Mouse (Mus musculus) forebrain, embryonic 11.5 days (tissue): ENCODE results near the gene Prn. TPM values are rescaled to one million over a fixed set of nuclear protein-coding genes. Genes with fewer than 3 reads are reported as not detected.

ENCODE experiments used
- ATAC-seq: fragments of 200-750 bp; cut with Nextera tagmentation; replicated peaks from 2 replicates; pipeline ENCODE4 v1.8.0; 2017; ENCODE audit warnings: moderate TSS enrichment; ENCODE audit not compliant: low FRiP score
- DNase-seq: peaks from one replicate; pipeline ENCODE4 v3.0.0-alpha.2; 2017; ENCODE audit warnings: low spot score
- H3K27ac ChIP-seq: fragments of 300-500 bp; sonication (generic); 2 replicates; pipeline ENCODE4 v1.5.1; 2014; ENCODE audit warnings: low read depth, low read length
- H3K27me3 ChIP-seq: fragments of 300-500 bp; sonication (generic); 2 replicates; pipeline ENCODE4 v1.6.1; 2014; ENCODE audit warnings: mild to moderate bottlenecking, low read length, mixed read lengths; ENCODE audit not compliant: control insufficient read depth, insufficient read depth
- H3K36me3 ChIP-seq: fragments of 300-500 bp; sonication (generic); 2 replicates; pipeline ENCODE4 v1.6.1; 2014; ENCODE audit warnings: mild to moderate bottlenecking, low read length, moderate library complexity, mixed read lengths; ENCODE audit not compliant: control insufficient read depth, insufficient read depth
- H3K4me1 ChIP-seq: fragments of 300-500 bp; sonication (generic); replicated peaks from 2 replicates; pipeline ENCODE4 v1.6.1; 2014; ENCODE audit warnings: low read length, mixed read lengths; ENCODE audit not compliant: control insufficient read depth, insufficient read depth
- H3K4me2 ChIP-seq: fragments of 300-500 bp; sonication (generic); 2 replicates; pipeline ENCODE4 v1.6.1; 2014; ENCODE audit warnings: low read depth, mild to moderate bottlenecking, low read length, moderate library complexity, mixed read lengths; ENCODE audit not compliant: severe bottlenecking
- H3K4me3 ChIP-seq: fragments of 300-500 bp; sonication (generic); 2 replicates; pipeline ENCODE4 v1.5.1; 2014; ENCODE audit warnings: low read depth, low read length
- H3K9ac ChIP-seq: fragments of 300-500 bp; sonication (generic); 2 replicates; pipeline ENCODE4 v1.6.1; 2014; ENCODE audit warnings: low read length
- H3K9me3 ChIP-seq: fragments of 300-500 bp; sonication (generic); 2 replicates; pipeline ENCODE4 v1.6.1; 2016; ENCODE audit warnings: low read length, mixed read lengths; ENCODE audit not compliant: control insufficient read depth
- WGBS: fragments of 180-500 bp; shearing (Covaris S2); extraction: QIAGEN DNeasy Blood & Tissue Kit; methylation state at CpG from one replicate; pipeline ENCODE4 v1.1.7; 2014; 5-methylcytosine and 5-hydroxymethylcytosine counted together
- polyA plus RNA-seq: library from polyadenylated mRNA; unstranded; fragments of >200 nt; fragmentation: Nextera tagmentation; extraction: Ambion mirVana; gene quantifications from 2 replicates; pipeline ENCODE4 v1.2.1, GENCODE M21; 2014

The Prn gene
- polyA plus RNA-seq, 1 experiment from 2014 or later: not detected

DNA sequence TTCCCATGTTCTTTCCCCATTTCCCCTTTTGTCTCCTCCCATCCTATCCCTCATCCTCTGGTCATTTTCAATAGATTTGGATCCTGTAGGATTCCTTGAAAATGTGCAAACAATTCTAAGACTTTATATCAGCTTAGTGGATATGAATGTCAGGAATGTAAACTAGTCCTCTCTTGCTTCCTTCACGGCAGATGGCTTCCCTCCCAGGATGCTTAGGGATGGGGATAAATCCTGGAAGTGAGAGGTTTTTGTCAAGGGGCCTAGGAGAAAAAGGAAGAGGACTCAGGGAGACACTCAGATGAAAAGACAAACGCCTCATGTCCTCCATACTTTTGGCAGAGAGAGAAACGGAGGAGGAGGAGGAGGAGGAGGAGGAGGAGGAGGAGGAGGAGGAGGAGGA lies 7.3 kb upstream of the Prn start:
- H3K4me1 ChIP-seq: no peaks in the 10 kb centered on the region
- WGBS: 33% methylated on average over 2 of the region's 3 CpGs

DNA sequence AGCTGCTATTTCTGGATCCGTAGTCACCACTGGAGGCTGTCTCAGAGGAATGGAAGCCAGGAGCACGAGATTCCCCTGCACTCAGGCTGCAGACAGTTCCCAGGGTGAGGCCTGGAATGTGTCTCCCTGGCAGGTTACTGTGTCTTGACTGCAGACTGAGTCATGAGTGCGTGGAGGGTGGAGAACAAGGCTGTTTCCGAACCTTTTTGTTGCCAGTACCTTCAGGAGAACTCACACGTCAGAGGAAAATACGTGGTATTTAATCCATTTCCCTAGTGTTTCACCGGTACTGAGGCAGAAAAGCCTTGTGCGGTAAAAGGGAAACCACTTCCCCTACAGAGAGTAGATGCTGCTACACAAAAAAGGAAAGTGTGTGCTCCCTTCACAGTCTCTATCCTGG lies 6.9 kb upstream of the Prn start:
- H3K27me3 ChIP-seq: no peaks in the 10 kb centered on the region
- DNase-seq: no peak
- no peaks in the 10 kb centered on the region for H3K4me1 ChIP-seq
- H3K9me3 ChIP-seq: no peaks in the 10 kb centered on the region
- H3K4me3 ChIP-seq: no peak overlapping the region
- H3K36me3 ChIP-seq: no peaks in the 10 kb centered on the region
- ATAC-seq: no peak
- H3K9ac ChIP-seq: no peak overlapping the region
- WGBS: 55% methylated on average over 8 of the region's 8 CpGs
- no peak overlapping the region for H3K27ac ChIP-seq
- no peak overlapping the region for H3K4me2 ChIP-seq

More for the DNA sequence above, 7.3 kb upstream of the Prn start:
- Histone ChIP-seq H3K27me3 (no peaks in the 10 kb centered on the region), H3K4me2 (no peak overlapping the region), H3K36me3 (no peaks in the 10 kb centered on the region), H3K4me3 (no peak overlapping the region), H3K9me3 (no peaks in the 10 kb centered on the region), H3K27ac (no peak overlapping the region), H3K9ac (no peak overlapping the region)
- ATAC-seq: no peak
- DNase-seq: no peak

- DNase-seq: no peak
- WGBS: 67% methylated on average over 5 of the region's 5 CpGs
- no peak for ATAC-seq
Measured at GRCm38 (mm10) chr2:131905025-131905424, 4.7 kb upstream of the Prn start.

DNA sequence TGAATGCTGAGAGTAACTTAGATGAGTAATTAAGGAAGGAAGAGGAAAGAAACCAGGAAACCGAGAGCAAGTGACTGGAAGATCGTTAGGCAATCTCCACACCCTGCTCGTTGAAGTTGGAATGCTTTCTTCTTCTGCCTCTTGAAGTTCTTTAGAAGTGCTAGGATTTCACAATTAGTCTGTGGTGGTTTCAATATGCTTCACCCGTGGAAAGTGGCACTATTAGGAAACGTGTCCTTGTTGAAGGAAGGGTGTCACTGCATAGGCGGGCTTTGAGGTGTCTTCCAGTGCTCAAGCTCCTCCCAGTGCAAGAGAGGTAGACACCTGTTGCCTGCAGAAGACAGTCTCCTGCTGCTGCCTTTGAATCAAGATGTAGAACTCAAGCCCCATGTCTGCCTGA lies 4.0 kb upstream of the Prn start:
- WGBS: 62% methylated on average over 6 of the region's 6 CpGs
- no peaks in the 10 kb centered on the region for H3K27me3 ChIP-seq

More at GRCm38 (mm10) chr2:131905025-131905424, 4.7 kb upstream of the Prn start:
- no peak overlapping the region for H3K27ac ChIP-seq
- H3K4me2 ChIP-seq: no peak overlapping the region
- H3K4me1 ChIP-seq: 0 out of 2 replicates have a peak, but pooled peaks cover 2% of the 10 kb centered on the region
- no peaks in the 10 kb centered on the region for H3K9me3 ChIP-seq
- no peak overlapping the region for H3K9ac ChIP-seq
- H3K36me3 ChIP-seq: no peaks in the 10 kb centered on the region
- no peak overlapping the region for H3K4me3 ChIP-seq
- no peaks in the 10 kb centered on the region for H3K27me3 ChIP-seq

DNA sequence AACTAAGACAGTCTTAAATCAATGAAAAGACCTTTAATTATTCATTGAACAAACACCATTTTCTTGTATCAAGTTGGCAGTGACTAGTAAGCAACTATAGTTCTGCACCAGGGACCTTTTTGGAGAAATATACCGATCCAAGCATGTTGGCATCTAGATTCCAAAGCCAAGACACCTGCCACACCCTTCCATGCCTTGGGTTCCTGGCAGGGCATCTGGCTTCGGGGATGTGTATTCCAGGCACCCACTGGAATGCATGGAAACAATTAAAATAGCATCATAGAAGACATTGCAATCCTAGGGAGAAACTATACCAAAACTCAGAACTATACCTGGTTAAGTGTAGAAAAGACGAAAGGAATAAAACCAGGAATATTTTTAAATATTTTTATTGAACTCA lies 3.5 kb upstream of the Prn start:
- 92% methylated on average over 3 of the region's 3 CpGs for WGBS
- Histone ChIP-seq H3K9ac (no peak overlapping the region), H3K27me3 (no peaks in the 10 kb centered on the region), H3K36me3 (no peaks in the 10 kb centered on the region), H3K4me3 (no peak overlapping the region), H3K27ac (no peak overlapping the region), H3K4me2 (no peak overlapping the region), H3K4me1 (0 out of 2 replicates have a peak, but pooled peaks cover 2% of the 10 kb centered on the region), H3K9me3 (no peaks in the 10 kb centered on the region)
- DNase-seq (no peak), ATAC-seq (no peak)

More for the DNA sequence above, 4.0 kb upstream of the Prn start:
- no peak overlapping the region for H3K27ac ChIP-seq
- H3K9me3 ChIP-seq: no peaks in the 10 kb centered on the region
- H3K9ac ChIP-seq: no peak overlapping the region
- no peak for ATAC-seq
- H3K4me2 ChIP-seq: no peak overlapping the region
- DNase-seq: no peak
- 0 out of 2 replicates have a peak, but pooled peaks cover 2% of the 10 kb centered on the region for H3K4me1 ChIP-seq
- H3K36me3 ChIP-seq: no peaks in the 10 kb centered on the region
- no peak overlapping the region for H3K4me3 ChIP-seq

DNA sequence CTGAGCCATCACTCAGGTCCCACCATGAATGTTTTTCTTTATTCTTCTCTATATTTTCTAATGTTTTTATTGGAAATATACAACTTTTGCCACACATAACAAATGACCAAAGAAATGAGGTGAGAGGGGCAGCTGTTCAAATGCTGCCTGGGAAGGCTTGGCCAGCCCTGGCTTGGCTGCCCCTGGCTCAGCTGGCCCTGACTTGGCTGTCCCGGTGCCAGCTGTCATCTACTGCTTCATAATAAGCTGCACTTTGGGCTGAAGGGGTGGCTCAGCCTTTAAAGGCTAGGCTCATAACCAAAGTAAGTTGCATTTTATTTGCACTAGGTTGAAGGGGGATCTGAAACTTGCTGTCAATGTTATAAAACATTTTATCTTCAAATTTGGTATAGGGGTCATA lies 2.9 kb upstream of the Prn start:
- no peak overlapping the region for H3K4me3 ChIP-seq
- H3K9me3 ChIP-seq: no peaks in the 10 kb centered on the region
- no peak overlapping the region for H3K9ac ChIP-seq
- H3K27me3 ChIP-seq: no peaks in the 10 kb centered on the region
- DNase-seq: no peak
- H3K27ac ChIP-seq: no peak overlapping the region
- no peak for ATAC-seq
- no peak overlapping the region for H3K4me2 ChIP-seq
- 76% methylated on average over 1 of the region's 1 CpGs for WGBS
- no peaks in the 10 kb centered on the region for H3K36me3 ChIP-seq
- 0 out of 2 replicates have a peak, but pooled peaks cover 5% of the 10 kb centered on the region for H3K4me1 ChIP-seq

- no peaks in the 10 kb centered on the region for H3K27me3 ChIP-seq
- WGBS: 88% methylated on average over 5 of the region's 5 CpGs
- ATAC-seq (no peak), DNase-seq (no peak)
- H3K9ac ChIP-seq: no peak overlapping the region
- H3K4me3 ChIP-seq: no peak overlapping the region
- no peaks in the 10 kb centered on the region for H3K36me3 ChIP-seq
- no peak overlapping the region for H3K4me2 ChIP-seq
- no peaks in the 10 kb centered on the region for H3K9me3 ChIP-seq
- no peak overlapping the region for H3K27ac ChIP-seq
- 0 out of 2 replicates have a peak, but pooled peaks cover 5% of the 10 kb centered on the region for H3K4me1 ChIP-seq
Measured at GRCm38 (mm10) chr2:131907311-131907710, 2.4 kb upstream of the Prn start.

GRCm38 (mm10) chr2:131908351-131908861 lies 1.4 kb upstream of the Prn start:
- ATAC-seq (no peak), DNase-seq (no peak)
- Histone ChIP-seq H3K27ac (no peak overlapping the region), H3K9me3 (no peaks in the 10 kb centered on the region), H3K4me1 (0 out of 2 replicates have a peak, but pooled peaks cover 5% of the 10 kb centered on the region), H3K4me3 (no peak overlapping the region), H3K27me3 (no peaks in the 10 kb centered on the region), H3K9ac (no peak overlapping the region), H3K36me3 (no peaks in the 10 kb centered on the region), H3K4me2 (no peak overlapping the region)
- WGBS: 86% methylated on average over 7 of the region's 7 CpGs

DNA sequence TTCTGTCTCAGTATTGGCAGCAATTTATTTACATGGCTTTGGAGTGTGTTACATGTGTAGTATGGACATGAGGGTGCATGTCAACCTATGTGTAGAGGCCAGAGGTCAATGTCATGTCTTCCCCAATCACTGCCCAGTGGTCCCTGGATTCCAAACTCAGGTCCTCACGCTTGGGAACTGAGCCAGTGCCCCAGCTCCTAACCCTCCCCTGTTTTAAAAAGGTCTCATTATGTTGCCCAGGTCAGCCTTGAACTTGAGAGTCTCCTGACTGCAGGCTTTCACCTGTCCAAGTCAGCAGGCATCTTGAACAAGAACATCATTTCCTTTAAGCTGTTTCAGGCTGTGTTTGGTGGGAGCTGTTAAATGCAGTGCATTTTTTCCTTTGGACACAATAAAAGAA lies 851 bp upstream of the Prn start:
- no peak overlapping the region for H3K4me3 ChIP-seq
- H3K4me1 ChIP-seq: 0 out of 2 replicates have a peak, but pooled peaks cover 5% of the 10 kb centered on the region
- peak overlapping the region; percentile 64 for H3K4me2 ChIP-seq
- H3K27me3 ChIP-seq: no peaks in the 10 kb centered on the region
- no peaks in the 10 kb centered on the region for H3K36me3 ChIP-seq
- no peak overlapping the region for H3K27ac ChIP-seq
- ATAC-seq (no peak), DNase-seq (no peak)
- 81% methylated on average over 1 of the region's 1 CpGs for WGBS
- no peak overlapping the region for H3K9ac ChIP-seq
- no peaks in the 10 kb centered on the region for H3K9me3 ChIP-seq
